Mouse (Mus musculus): Measurements from ENCODE around the gene Kctd17. TPM values are rescaled to one million over a fixed set of nuclear protein-coding genes. Genes with fewer than 3 reads are reported as not detected.

The Kctd17 gene
- polyA plus RNA-seq, 1 experiment, result 61.5 TPM

DNA sequence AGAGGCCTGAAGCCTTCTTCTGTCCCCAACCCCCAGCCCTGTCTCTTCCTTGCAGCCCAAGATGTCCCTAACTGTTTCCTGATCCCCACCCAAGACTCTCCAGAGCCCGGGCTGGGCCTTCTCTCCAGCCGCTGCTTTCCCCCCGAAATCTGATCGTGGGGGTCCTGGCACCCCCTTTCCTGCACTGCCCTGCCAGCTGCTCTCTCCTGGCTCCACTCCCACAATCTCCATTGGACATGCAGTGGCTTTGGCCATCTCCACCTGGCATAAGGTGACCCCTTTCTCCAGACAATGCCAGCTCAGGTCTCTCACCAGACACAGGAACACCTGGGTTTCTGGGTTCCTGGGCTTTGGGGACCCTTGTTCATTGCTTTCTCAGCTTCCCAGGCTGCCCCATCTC, 49.7 kb downstream of the Kctd17 start:
- TF ChIP-seq CTCF (IDR thresholded peaks at IDR 0.05; ENCODE audit: extremely low read depth, insufficient read depth, insufficient read length, insufficient replicate concordance) (no peak), POLR2A (IDR thresholded peaks at IDR 0.05; ENCODE audit: low read depth, low read length) (no peak)

GRCm38 (mm10) chr15:78479470-78479869, 51.1 kb downstream of the Kctd17 start:
- H3K27ac ChIP-seq (ENCODE audit: insufficient read depth, low read length), result no peak overlapping the region
- H3K4me1 ChIP-seq (ENCODE audit: control insufficient read depth, insufficient read depth, insufficient read length), result peaks cover 17% of the 10 kb centered on the region; the same call in 1 of the 2 replicates
- TF ChIP-seq POLR2A (IDR thresholded peaks at IDR 0.05; ENCODE audit: low read depth, low read length) (no peak), CTCF (IDR thresholded peaks at IDR 0.05; ENCODE audit: extremely low read depth, insufficient read depth, insufficient read length, insufficient replicate concordance) (no peak)
- DNase-seq (ENCODE audit: low read depth in 1 of 2, low spot score in 2 of 2), result no peak
- no peaks in the 10 kb centered on the region for H3K36me3 ChIP-seq (ENCODE audit: control insufficient read depth, insufficient read depth, low read length)
- H3K4me3 ChIP-seq (ENCODE audit: extremely low read depth, insufficient read depth, insufficient read length), result no peak overlapping the region
- whole genome bisulfite sequencing, result 81% methylated on average over 5 of the region's 5 CpGs
- no peaks in the 10 kb centered on the region for H3K27me3 ChIP-seq (ENCODE audit: control insufficient read depth, insufficient read depth, low read length)

More for the DNA sequence above, 49.7 kb downstream of the Kctd17 start:
- Histone ChIP-seq H3K4me3 (ENCODE audit: extremely low read depth, insufficient read depth, insufficient read length) (no peak overlapping the region), H3K4me1 (ENCODE audit: control insufficient read depth, insufficient read depth, insufficient read length) (peaks cover 17% of the 10 kb centered on the region; the same call in 1 of the 2 replicates), H3K27ac (ENCODE audit: insufficient read depth, low read length) (peak overlapping the region; percentile 9; the same call in 1 of the 2 replicates), H3K36me3 (ENCODE audit: control insufficient read depth, insufficient read depth, low read length) (no peaks in the 10 kb centered on the region), H3K27me3 (ENCODE audit: control insufficient read depth, insufficient read depth, low read length) (no peaks in the 10 kb centered on the region)
- DNase-seq (ENCODE audit: low read depth in 1 of 2, low spot score in 2 of 2), result no peak
- 90% methylated on average over 4 of the region's 4 CpGs for WGBS

GRCm38 (mm10) chr15:78480111-78480510, 51.7 kb downstream of the Kctd17 start:
- Histone ChIP-seq H3K4me3 (ENCODE audit: extremely low read depth, insufficient read depth, insufficient read length) (no peak overlapping the region), H3K36me3 (ENCODE audit: control insufficient read depth, insufficient read depth, low read length) (no peaks in the 10 kb centered on the region), H3K27ac (ENCODE audit: insufficient read depth, low read length) (no peak overlapping the region), H3K4me1 (ENCODE audit: control insufficient read depth, insufficient read depth, insufficient read length) (peaks cover 17% of the 10 kb centered on the region; the same call in 1 of the 2 replicates), H3K27me3 (ENCODE audit: control insufficient read depth, insufficient read depth, low read length) (no peaks in the 10 kb centered on the region)
- no peak for DNase-seq (ENCODE audit: low read depth in 1 of 2, low spot score in 2 of 2)
- no peak for TF ChIP-seq POLR2A (IDR thresholded peaks at IDR 0.05; ENCODE audit: low read depth, low read length)
- no peak for TF ChIP-seq CTCF (IDR thresholded peaks at IDR 0.05; ENCODE audit: extremely low read depth, insufficient read depth, insufficient read length, insufficient replicate concordance)
- 82% methylated on average over 7 of the region's 7 CpGs for WGBS

- H3K27ac ChIP-seq (ENCODE audit: insufficient read depth, low read length), result no peak overlapping the region
- no peaks in the 10 kb centered on the region for H3K27me3 ChIP-seq (ENCODE audit: control insufficient read depth, insufficient read depth, low read length)
- 32% methylated on average over 2 of the region's 2 CpGs for WGBS
- H3K36me3 ChIP-seq (ENCODE audit: control insufficient read depth, insufficient read depth, low read length), result no peaks in the 10 kb centered on the region
- peaks cover 12% of the 10 kb centered on the region; the same call in 1 of the 2 replicates for H3K4me1 ChIP-seq (ENCODE audit: control insufficient read depth, insufficient read depth, insufficient read length)
- no peak overlapping the region for H3K4me3 ChIP-seq (ENCODE audit: extremely low read depth, insufficient read depth, insufficient read length)
- no peak for TF ChIP-seq CTCF (IDR thresholded peaks at IDR 0.05; ENCODE audit: extremely low read depth, insufficient read depth, insufficient read length, insufficient replicate concordance)
- no peak for TF ChIP-seq POLR2A (IDR thresholded peaks at IDR 0.05; ENCODE audit: low read depth, low read length)
- no peak for DNase-seq (ENCODE audit: low read depth in 1 of 2, low spot score in 2 of 2)
Measured at GRCm38 (mm10) chr15:78480991-78481390, 52.6 kb downstream of the Kctd17 start.

DNA sequence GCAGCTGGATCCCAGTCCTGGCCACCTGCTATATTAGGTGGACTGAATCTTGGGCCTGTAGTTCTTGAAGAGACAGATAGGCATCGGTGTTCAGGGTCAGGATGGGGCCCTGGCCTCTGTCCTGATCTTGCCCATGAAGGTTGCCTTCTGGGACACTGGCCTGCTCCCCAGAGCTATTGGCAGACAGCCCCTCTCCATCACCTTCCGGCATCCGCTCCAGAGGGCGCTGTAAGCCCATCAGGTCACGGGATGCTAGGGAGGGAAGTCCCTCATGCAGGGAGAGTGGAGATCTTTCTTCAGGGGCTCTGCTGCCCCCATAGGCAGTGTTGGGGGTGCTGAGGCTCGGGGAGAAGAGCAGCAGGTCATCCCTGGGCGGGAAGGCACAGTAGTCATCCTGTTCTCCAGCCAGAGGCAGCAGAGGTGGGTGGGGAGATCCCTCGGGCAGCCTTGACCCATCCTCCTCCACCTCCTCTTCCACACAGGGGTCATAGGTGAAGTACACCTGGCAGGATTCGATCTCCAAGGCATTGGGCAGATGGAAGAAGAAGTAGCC, 53.2 kb downstream of the Kctd17 start:
- WGBS, result 78% methylated on average over 9 of the region's 9 CpGs
- Histone ChIP-seq H3K27ac (ENCODE audit: insufficient read depth, low read length) (no peak overlapping the region), H3K4me3 (ENCODE audit: extremely low read depth, insufficient read depth, insufficient read length) (no peak overlapping the region), H3K4me1 (ENCODE audit: control insufficient read depth, insufficient read depth, insufficient read length) (peaks cover 7% of the 10 kb centered on the region; the same call in 1 of the 2 replicates), H3K36me3 (ENCODE audit: control insufficient read depth, insufficient read depth, low read length) (no peaks in the 10 kb centered on the region), H3K27me3 (ENCODE audit: control insufficient read depth, insufficient read depth, low read length) (no peaks in the 10 kb centered on the region)
- DNase-seq (ENCODE audit: low read depth in 1 of 2, low spot score in 2 of 2), result no peak
- no peak for TF ChIP-seq POLR2A (IDR thresholded peaks at IDR 0.05; ENCODE audit: low read depth, low read length)
- TF ChIP-seq CTCF (IDR thresholded peaks at IDR 0.05; ENCODE audit: extremely low read depth, insufficient read depth, insufficient read length, insufficient replicate concordance), result no peak

GRCm38 (mm10) chr15:78482518-78482917, 54.2 kb downstream of the Kctd17 start:
- no peak for TF ChIP-seq CTCF (IDR thresholded peaks at IDR 0.05; ENCODE audit: extremely low read depth, insufficient read depth, insufficient read length, insufficient replicate concordance)
- TF ChIP-seq POLR2A (IDR thresholded peaks at IDR 0.05; ENCODE audit: low read depth, low read length), result no peak

GRCm38 (mm10) chr15:78483311-78483710, 54.9 kb downstream of the Kctd17 start:
- 87% methylated on average over 4 of the region's 4 CpGs for WGBS
- TF ChIP-seq POLR2A (IDR thresholded peaks at IDR 0.05; ENCODE audit: low read depth, low read length) (no peak), CTCF (IDR thresholded peaks at IDR 0.05; ENCODE audit: extremely low read depth, insufficient read depth, insufficient read length, insufficient replicate concordance) (no peak)
- Histone ChIP-seq H3K4me3 (ENCODE audit: extremely low read depth, insufficient read depth, insufficient read length) (no peak overlapping the region), H3K27me3 (ENCODE audit: control insufficient read depth, insufficient read depth, low read length) (no peaks in the 10 kb centered on the region), H3K4me1 (ENCODE audit: control insufficient read depth, insufficient read depth, insufficient read length) (no peaks in the 10 kb centered on the region), H3K27ac (ENCODE audit: insufficient read depth, low read length) (no peak overlapping the region), H3K36me3 (ENCODE audit: control insufficient read depth, insufficient read depth, low read length) (no peaks in the 10 kb centered on the region)
- DNase-seq (ENCODE audit: low read depth in 1 of 2, low spot score in 2 of 2), result no peak

More at GRCm38 (mm10) chr15:78482518-78482917, 54.2 kb downstream of the Kctd17 start:
- Histone ChIP-seq H3K27ac (ENCODE audit: insufficient read depth, low read length) (no peak overlapping the region), H3K4me1 (ENCODE audit: control insufficient read depth, insufficient read depth, insufficient read length) (no peaks in the 10 kb centered on the region), H3K27me3 (ENCODE audit: control insufficient read depth, insufficient read depth, low read length) (no peaks in the 10 kb centered on the region), H3K36me3 (ENCODE audit: control insufficient read depth, insufficient read depth, low read length) (no peaks in the 10 kb centered on the region), H3K4me3 (ENCODE audit: extremely low read depth, insufficient read depth, insufficient read length) (no peak overlapping the region)
- DNase-seq (ENCODE audit: low read depth in 1 of 2, low spot score in 2 of 2), result no peak
- WGBS, result 75% methylated on average over 3 of the region's 3 CpGs

Data from spleen, adult 2 months (tissue).